Mouse (Mus musculus) liver, embryonic 15.5 days (tissue): ENCODE measurements around the gene Kif26b. TPM values are rescaled to one million over a fixed set of nuclear protein-coding genes. Genes with fewer than 3 reads are reported as not detected.

ENCODE experiments used
- ATAC-seq: fragments of 200-750 bp; cut with Nextera tagmentation; 2 replicates; pipeline ENCODE4 v1.8.0; 2017; ENCODE audit warnings: moderate number of reproducible peaks, mild to moderate bottlenecking, moderate library complexity; ENCODE audit not compliant: insufficient read depth
- H3K27ac ChIP-seq: fragments of 300-500 bp; sonication (generic); replicated peaks from 2 replicates; pipeline ENCODE4 v1.5.1; 2015; ENCODE audit warnings: mild to moderate bottlenecking, inconsistent platforms
- H3K27me3 ChIP-seq: fragments of 300-500 bp; sonication (generic); 2 replicates; pipeline ENCODE4 v1.6.1; 2015; ENCODE audit warnings: mild to moderate bottlenecking, inconsistent platforms
- H3K36me3 ChIP-seq: fragments of 300-500 bp; sonication (generic); replicated peaks from 2 replicates; pipeline ENCODE4 v1.6.1; 2015; ENCODE audit warnings: moderate library complexity, mild to moderate bottlenecking, inconsistent platforms
- H3K4me1 ChIP-seq: fragments of 300-500 bp; sonication (generic); replicated peaks from 2 replicates; pipeline ENCODE4 v1.6.1; 2015; ENCODE audit warnings: inconsistent platforms
- H3K4me2 ChIP-seq: fragments of 300-500 bp; sonication (generic); 2 replicates; pipeline ENCODE4 v1.6.1; 2015; ENCODE audit warnings: moderate library complexity, mild to moderate bottlenecking, inconsistent platforms
- H3K4me3 ChIP-seq: fragments of 300-500 bp; sonication (generic); replicated peaks from 2 replicates; pipeline ENCODE4 v1.5.1; 2015; ENCODE audit warnings: mild to moderate bottlenecking, inconsistent platforms
- H3K9ac ChIP-seq: fragments of 300-500 bp; sonication (generic); 2 replicates; pipeline ENCODE4 v1.6.1; 2015; ENCODE audit warnings: moderate library complexity, mild to moderate bottlenecking, inconsistent platforms
- H3K9me3 ChIP-seq: fragments of 300-500 bp; sonication (generic); replicated peaks from 2 replicates; pipeline ENCODE4 v1.6.1; 2016; ENCODE audit warnings: inconsistent platforms
- WGBS: fragments of 180-500 bp; shearing (Covaris S2); methylation state at CpG from one replicate; pipeline ENCODE4 v1.1.7; 2015; ENCODE audit warnings: mixed read lengths; ENCODE audit not compliant: insufficient replicate concordance; 5-methylcytosine and 5-hydroxymethylcytosine counted together
- polyA plus RNA-seq: library from polyadenylated mRNA; unstranded; fragments of >200 nt; fragmentation: Nextera tagmentation; extraction: Ambion mirVana; gene quantifications from 2 replicates; pipeline ENCODE4 v1.2.1, GENCODE M21; 2015

The Kif26b gene
- polyA plus RNA-seq, 1 experiment from 2014 or later = 0.06 TPM

- Histone ChIP-seq H3K9ac (no peak overlapping the region), H3K27me3 (no peaks in the 10 kb centered on the region), H3K4me2 (no peak overlapping the region), H3K4me3 (no peak overlapping the region), H3K36me3 (no peaks in the 10 kb centered on the region), H3K27ac (no peak overlapping the region), H3K4me1 (no peaks in the 10 kb centered on the region), H3K9me3 (no peaks in the 10 kb centered on the region)
- no peak for ATAC-seq
Observed at GRCm38 (mm10) chr1:178980185-178980584, 451.3 kb downstream of the Kif26b start.

- no peaks in the 10 kb centered on the region for H3K36me3 ChIP-seq
- ATAC-seq = no peak
Observed at GRCm38 (mm10) chr1:178981641-178982040, 452.7 kb downstream of the Kif26b start.

GRCm38 (mm10) chr1:178988176-178988575 is 459.3 kb downstream of the Kif26b start:
- Histone ChIP-seq H3K27me3 (no peaks in the 10 kb centered on the region), H3K27ac (no peak overlapping the region), H3K9me3 (no peaks in the 10 kb centered on the region), H3K36me3 (no peaks in the 10 kb centered on the region), H3K4me2 (no peak overlapping the region), H3K9ac (no peak overlapping the region), H3K4me3 (no peak overlapping the region), H3K4me1 (no peaks in the 10 kb centered on the region)
- 36% methylated on average over 1 of the region's 1 CpGs for WGBS
- ATAC-seq = no peak

More at GRCm38 (mm10) chr1:178981641-178982040, 452.7 kb downstream of the Kif26b start:
- Histone ChIP-seq H3K4me1 (no peaks in the 10 kb centered on the region), H3K9me3 (no peaks in the 10 kb centered on the region), H3K27me3 (no peaks in the 10 kb centered on the region), H3K4me3 (no peak overlapping the region), H3K4me2 (no peak overlapping the region), H3K27ac (no peak overlapping the region), H3K9ac (no peak overlapping the region)
- WGBS = 54% methylated on average over 5 of the region's 5 CpGs

Other genes with a start within 250 kb of the Kif26b start
- gene Cox20, start 210.0 kb upstream of the Kif26b start, polyA plus RNA-seq = 60.2 and 78.6 TPM in 2 replicates
- gene Hnrnpu, start 191.3 kb upstream of the Kif26b start, polyA plus RNA-seq = 162 and 167 TPM in 2 replicates
- 1.8 and 2.4 TPM in 2 replicates for gene Efcab2, start 123.0 kb upstream of the Kif26b start, polyA plus RNA-seq